Mouse (Mus musculus) left cerebral cortex, postnatal 14 days (tissue): Measurements from ENCODE around the gene Cyb5d1. TPM values are rescaled to one million over a fixed set of nuclear protein-coding genes. Genes with fewer than 3 reads are reported as not detected.

ENCODE experiments used
- DNase-seq, 2 experiments: peaks; one replicate each; pipeline ENCODE4 v3.0.0; 2021 to 2022; ENCODE audit warnings: low spot score in 2 of 2, mixed read lengths in 1 of 2
- intact Hi-C: fragments of 180-260 bp; cut with DNase I; formaldehyde crosslinking; loops from one replicate; pipeline ENCODE4 v1.15.1; 2025
- long read RNA-seq, 2 experiments: library from polyadenylated mRNA; stranded (forward); transcript quantifications; one replicate each; pipeline ENCODE4 v2.0.0; 2021
- total RNA-seq, 2 experiments: library from RNA; stranded (reverse); gene quantifications; 2 replicates each; pipeline ENCODE4 v1.2.3; 2021

Gene Cyb5d1
- 10 to 100 TPM; 36.8 to 42.0 TPM for total RNA-seq
- long read RNA-seq, experiment 1, transcript Cyb5d1-201 (4 exons, 753 nt), result major isoform, 13 of 26 reads
- long read RNA-seq, experiment 1, partial matches to known transcripts, result 3 of 26 reads
- long read RNA-seq, experiment 1, other reads (novel, unspliced or antisense), result 10 of 26 reads
- long read RNA-seq, experiment 2, transcript Cyb5d1-201 (4 exons, 753 nt), result major isoform, 18 of 21 reads
- long read RNA-seq, experiment 2, partial matches to known transcripts, result 0 of 21 reads
- long read RNA-seq, experiment 2, other reads (novel, unspliced or antisense), result 3 of 21 reads

GRCm38 (mm10) chr11:69395235-69395633 is at the start of gene Cyb5d1, which contains the start of gene Naa38:
Gene Cyb5d1 (minus strand): TSS chr11:69395631.
Gene Naa38 (plus strand): TSS chr11:69395487.
- intact Hi-C loops, result loop anchor here (5.0 kb wide), 1 partner anchor 37 kb away; no protein-coding TSS in a partner anchor
- peak; percentile 92 to 93 for DNase-seq

- no peak for DNase-seq
- intact Hi-C loops, result no loop called here
Measured at GRCm38 (mm10) chr11:69443328-69443727, 47.9 kb upstream of the Cyb5d1 start.

- intact Hi-C loops, result no loop called here
- DNase-seq, result no peak
Measured at GRCm38 (mm10) chr11:69437291-69437690, 41.9 kb upstream of the Cyb5d1 start.

GRCm38 (mm10) chr11:69433189-69433588 is 37.8 kb upstream of the Cyb5d1 start:
- DNase-seq, result no peak
- intact Hi-C loops, result loop anchor here (5.0 kb wide), 2 partner anchors 36 to 79 kb away; partner anchors contain the start of genes Cyb5d1, Naa38 and Tmem88

- intact Hi-C loops, result loop anchor here (5.0 kb wide), 2 partner anchors 35 to 80 kb away; partner anchors contain the start of genes Cyb5d1, Naa38 and Tmem88
- no peak for DNase-seq
Measured at GRCm38 (mm10) chr11:69432640-69432982, 37.2 kb upstream of the Cyb5d1 start.

GRCm38 (mm10) chr11:69431829-69432639 is 36.6 kb upstream of the Cyb5d1 start:
- DNase-seq, result peak; percentile 80 to 91
- intact Hi-C loops, result loop anchor here (5.0 kb wide), 2 partner anchors 35 to 80 kb away; partner anchors contain the start of genes Cyb5d1, Naa38 and Tmem88

GRCm38 (mm10) chr11:69430631-69431030 is 35.2 kb upstream of the Cyb5d1 start:
- intact Hi-C loops, result loop anchor here (5.0 kb wide), 2 partner anchors 33 to 82 kb away; partner anchors contain the start of genes Cyb5d1, Naa38 and Tmem88
- DNase-seq, result no peak

GRCm38 (mm10) chr11:69429313-69429712 is 33.9 kb upstream of the Cyb5d1 start:
- peak; percentile 64 to 67 for DNase-seq
- intact Hi-C loops, result no loop called here

GRCm38 (mm10) chr11:69428751-69429150 is 33.3 kb upstream of the Cyb5d1 start:
- intact Hi-C loops, result no loop called here

GRCm38 (mm10) chr11:69426246-69426645 is 30.8 kb upstream of the Cyb5d1 start:
- intact Hi-C loops, result no loop called here
- DNase-seq, result no peak

More at GRCm38 (mm10) chr11:69428751-69429150, 33.3 kb upstream of the Cyb5d1 start:
- DNase-seq, result no peak

- intact Hi-C loops, result no loop called here
- no peak for DNase-seq
Measured at GRCm38 (mm10) chr11:69423885-69424284, 28.5 kb upstream of the Cyb5d1 start.

- intact Hi-C loops, result no loop called here
- no peak for DNase-seq
Measured at GRCm38 (mm10) chr11:69422842-69423241, 27.4 kb upstream of the Cyb5d1 start.

GRCm38 (mm10) chr11:69421131-69421977 is 25.9 kb upstream of the Cyb5d1 start:
- DNase-seq, result no peak
- intact Hi-C loops, result no loop called here

GRCm38 (mm10) chr11:69420554-69421000 is 25.1 kb upstream of the Cyb5d1 start:
- intact Hi-C loops, result no loop called here
- DNase-seq, result no peak

GRCm38 (mm10) chr11:69419813-69420553 is 24.6 kb upstream of the Cyb5d1 start:
- DNase-seq, result no peak
- intact Hi-C loops, result loop anchor here (5.0 kb wide), 1 partner anchor 323 kb away; the partner anchor contains the start of gene Per1

GRCm38 (mm10) chr11:69419443-69419812 is 24.0 kb upstream of the Cyb5d1 start:
- intact Hi-C loops, result loop anchor here (5.0 kb wide), 1 partner anchor 322 kb away; the partner anchor contains the start of gene Per1
- peak in 1 of 2 experiments; percentile 68 for DNase-seq

- intact Hi-C loops, result loop anchor here (5.0 kb wide), 1 partner anchor 321 kb away; the partner anchor contains the start of gene Per1
Measured at GRCm38 (mm10) chr11:69418481-69419442, 23.3 kb upstream of the Cyb5d1 start.

More at GRCm38 (mm10) chr11:69418481-69419442, 23.3 kb upstream of the Cyb5d1 start:
- peak; percentile 93 to 97 for DNase-seq
